Mouse (Mus musculus) 416B (cell line): ENCODE data around the gene Pithd1.

ENCODE experiments used
- DNase-seq: peaks from one replicate; pipeline ENCODE4 v3.0.0; 2011; ENCODE audit warnings: low read depth

Gene Pithd1

GRCm38 (mm10) chr4:135986943-135987710 is at the start of gene Pithd1:
TSS of gene Pithd1 (minus strand) at chr4:135987264.
- peak; percentile 92 for DNase-seq

GRCm38 (mm10) chr4:136035078-136035477 is 48.0 kb upstream of the Pithd1 start:
- peak; percentile 47 for DNase-seq

- peak; percentile 44 for DNase-seq
These were observed 46.2 kb upstream of the Pithd1 start for GRCm38 (mm10) chr4:136033231-136033630.

GRCm38 (mm10) chr4:136030968-136031909 is 44.2 kb upstream of the Pithd1 start:
- DNase-seq: peak; percentile 99

- peak; percentile 87 for DNase-seq
These were observed 41.6 kb upstream of the Pithd1 start for GRCm38 (mm10) chr4:136028689-136029088.

GRCm38 (mm10) chr4:136028132-136028564 is 41.1 kb upstream of the Pithd1 start:
- DNase-seq: no peak

- no peak for DNase-seq
These were observed 40.5 kb upstream of the Pithd1 start for GRCm38 (mm10) chr4:136027416-136028131.

- DNase-seq: no peak
These were observed 38.3 kb upstream of the Pithd1 start for GRCm38 (mm10) chr4:136025350-136025749.

GRCm38 (mm10) chr4:136022924-136023323 is 35.9 kb upstream of the Pithd1 start:
- no peak for DNase-seq

GRCm38 (mm10) chr4:136021549-136022047 is 34.5 kb upstream of the Pithd1 start, which contains the start of gene Eloa:
TSS of gene Eloa (minus strand) at chr4:136021763.
- peak; percentile 100 for DNase-seq

GRCm38 (mm10) chr4:136020743-136021548 is 33.9 kb upstream of the Pithd1 start:
- DNase-seq: peak; percentile 82

- DNase-seq: no peak
These were observed 29.1 kb upstream of the Pithd1 start for GRCm38 (mm10) chr4:136016059-136016602.

- no peak for DNase-seq
These were observed 23.5 kb upstream of the Pithd1 start for GRCm38 (mm10) chr4:136010586-136010985.

GRCm38 (mm10) chr4:136008782-136009447 is 21.9 kb upstream of the Pithd1 start:
- DNase-seq: no peak

GRCm38 (mm10) chr4:136006821-136007220 is 19.8 kb upstream of the Pithd1 start:
- peak; percentile 81 for DNase-seq

- no peak for DNase-seq
These were observed 17.9 kb upstream of the Pithd1 start for GRCm38 (mm10) chr4:136004921-136005320.

- no peak for DNase-seq
These were observed 17.1 kb upstream of the Pithd1 start for GRCm38 (mm10) chr4:136004107-136004675.

GRCm38 (mm10) chr4:135995118-135995517 is 8.1 kb upstream of the Pithd1 start:
- DNase-seq: no peak

GRCm38 (mm10) chr4:135993941-135994340 is 6.9 kb upstream of the Pithd1 start:
- DNase-seq: no peak

- no peak for DNase-seq
These were observed 650 bp upstream of the Pithd1 start for GRCm38 (mm10) chr4:135987714-135988113.
